Mouse (Mus musculus) activated CD4-positive, CD25-positive, alpha-beta regulatory T cell, adult 9 weeks (primary cell): ENCODE data around the gene Osbpl8. TPM values are rescaled to one million over a fixed set of nuclear protein-coding genes. Genes with fewer than 3 reads are reported as not detected.

Experiments
- polyA plus RNA-seq: library from polyadenylated mRNA; unstranded; fragments of 100-300 nt; shearing (Covaris generic); gene quantifications from one replicate; pipeline ENCODE4 v1.2.1, GENCODE M21; 2017

The Osbpl8 gene
- polyA plus RNA-seq = 14.7 TPM

DNA sequence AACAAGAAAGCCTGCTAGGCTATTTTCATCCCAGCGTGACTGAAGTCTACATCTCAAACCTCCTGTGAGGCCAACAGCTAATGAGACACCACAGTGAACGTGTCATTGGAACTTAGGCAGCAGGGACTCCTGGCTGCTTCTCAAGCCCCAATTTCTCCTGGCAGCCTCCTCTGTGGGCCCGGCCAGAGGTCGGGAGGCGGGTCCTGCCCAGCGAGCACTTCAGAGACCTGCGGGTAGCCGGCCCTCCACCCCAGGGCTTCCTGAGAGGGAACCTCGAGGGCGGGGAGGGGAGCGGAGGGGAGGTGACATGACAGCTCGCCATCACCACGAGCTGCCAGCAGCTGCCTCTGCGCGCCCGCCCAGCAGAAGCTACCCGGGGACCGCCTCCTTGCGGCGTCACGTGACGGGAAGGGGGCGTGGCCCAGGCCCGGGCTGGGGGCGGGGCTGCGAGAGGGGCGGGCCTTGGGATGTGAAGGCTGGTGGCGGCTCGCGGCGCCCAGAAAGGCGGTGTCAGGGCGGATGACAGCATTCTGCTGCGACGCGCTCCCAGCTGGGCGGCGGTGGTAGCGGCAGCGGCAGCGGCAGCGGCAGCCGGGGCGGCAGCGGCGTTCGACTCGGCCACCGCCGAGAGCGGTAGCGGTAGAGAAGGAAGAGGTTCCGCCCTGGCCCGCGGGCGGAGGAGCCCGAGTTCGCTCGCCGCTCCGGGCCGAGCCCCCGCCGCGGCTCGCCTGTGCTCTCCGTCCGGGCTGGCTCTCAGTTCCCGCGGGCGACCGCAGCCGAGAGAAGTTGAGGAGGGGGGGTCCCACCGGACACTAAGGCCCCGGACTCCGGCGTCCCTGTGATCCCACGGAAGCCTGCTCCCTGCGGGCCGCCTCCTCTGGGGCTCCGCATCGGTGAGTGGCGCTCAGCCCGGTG is at the start of gene Osbpl8:
TSS of gene Osbpl8 (plus strand) at position 449 of the 915 bp plus-strand sequence.

DNA sequence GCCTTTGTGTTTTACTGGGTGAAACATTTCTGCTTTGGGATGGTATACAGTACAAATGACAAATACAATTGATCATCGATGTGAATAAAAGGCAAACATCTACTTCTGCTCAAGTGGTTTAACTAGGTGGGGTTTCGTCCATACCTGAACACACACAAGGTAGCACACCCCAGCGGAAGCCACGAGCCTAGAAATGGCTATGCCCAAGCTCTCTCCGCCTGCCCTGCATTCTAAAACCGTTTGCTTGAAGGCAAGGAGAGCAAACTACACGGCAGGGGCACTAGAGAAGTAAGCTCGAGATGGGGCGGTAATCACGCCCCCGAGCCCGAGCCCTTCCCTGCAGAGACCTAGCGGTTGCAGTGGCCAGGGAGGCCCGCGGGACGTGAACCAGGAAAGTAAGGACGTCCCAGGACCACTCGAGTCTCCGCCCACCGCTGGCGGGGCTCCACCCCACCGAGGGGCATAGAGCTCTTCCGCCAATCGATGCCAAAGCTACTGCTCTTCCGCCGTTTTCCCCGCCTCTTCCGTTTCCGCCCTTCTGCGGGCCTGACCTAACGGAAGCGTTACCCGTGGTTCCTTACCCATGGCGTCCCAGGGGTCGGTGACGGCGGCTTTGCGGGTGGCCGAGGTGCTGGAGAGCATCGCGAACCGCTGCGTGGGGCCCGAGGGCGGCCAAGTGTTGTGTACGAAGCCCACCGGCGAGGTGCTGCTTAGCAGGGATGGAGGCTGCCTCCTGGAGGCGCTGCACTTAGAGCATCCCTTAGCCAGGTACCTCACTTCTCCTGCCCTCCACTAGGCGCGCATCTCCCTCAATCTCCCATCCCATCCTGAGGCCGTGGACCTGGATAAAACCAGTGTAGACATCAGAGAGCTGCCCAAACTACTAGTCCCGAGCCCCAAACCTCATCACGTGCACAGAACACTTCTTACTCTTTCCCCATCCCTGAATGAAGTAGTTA is 133.9 kb downstream of the Osbpl8 start, which contains the start of gene Bbs10:
TSS of gene Bbs10 (plus strand) at position 540 of the 959 bp plus-strand sequence.

Other genes starting within 250 kb of the Osbpl8 start
- 7.9 TPM for gene Csrp2, start 245.0 kb upstream of the Osbpl8 start, polyA plus RNA-seq
- gene Zdhhc17, start 154.6 kb upstream of the Osbpl8 start, polyA plus RNA-seq = 39.7 TPM
- gene Bbs10, start 133.9 kb downstream of the Osbpl8 start, polyA plus RNA-seq = 2.0 TPM